Mouse (Mus musculus): ENCODE results near the gene Gcc2.
"Not testable (repeated sequence)": the region's sequence is repeated elsewhere in the genome, so short reads cannot be mapped to it uniquely, and the experiment has no call there.

The Gcc2 gene

DNA sequence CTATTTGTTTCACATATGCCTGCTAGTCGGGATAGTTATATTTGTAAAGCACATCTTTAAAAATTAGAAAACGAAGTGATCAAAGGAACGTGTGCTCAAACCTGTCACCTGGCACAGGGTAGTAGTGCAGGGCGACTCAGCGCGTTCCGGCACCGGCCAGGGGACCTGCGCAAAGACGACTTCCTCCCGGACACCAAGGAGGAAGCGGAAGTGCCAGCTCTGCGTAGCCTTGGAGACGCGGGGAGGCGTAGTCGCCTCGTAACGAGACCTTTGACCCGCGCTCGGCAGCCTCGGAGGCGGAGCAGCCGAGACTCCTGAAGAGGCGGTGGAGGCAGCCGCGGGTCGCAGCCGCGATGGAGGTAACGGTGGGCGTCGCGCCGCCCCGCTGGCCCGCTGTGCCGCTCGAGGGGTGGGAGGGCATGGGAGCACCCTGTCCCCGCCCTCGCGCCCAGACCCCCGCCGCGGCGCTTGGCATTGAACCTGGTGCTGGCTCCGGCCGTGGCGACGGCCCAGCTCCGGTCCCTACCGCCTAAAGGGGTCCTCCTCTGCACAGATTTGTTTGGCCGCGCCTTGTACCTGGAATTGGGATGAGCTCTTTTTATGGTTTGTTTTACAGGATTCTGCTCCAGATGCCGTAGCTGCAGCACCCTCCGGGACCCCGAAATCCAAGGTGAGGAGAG, at the start of gene Gcc2:
TSS of gene Gcc2 (plus strand) at position 285 of the 680 bp plus-strand sequence.
- peak; percentile 84 for DNase-seq (ENCODE audit: low spot score)

DNA sequence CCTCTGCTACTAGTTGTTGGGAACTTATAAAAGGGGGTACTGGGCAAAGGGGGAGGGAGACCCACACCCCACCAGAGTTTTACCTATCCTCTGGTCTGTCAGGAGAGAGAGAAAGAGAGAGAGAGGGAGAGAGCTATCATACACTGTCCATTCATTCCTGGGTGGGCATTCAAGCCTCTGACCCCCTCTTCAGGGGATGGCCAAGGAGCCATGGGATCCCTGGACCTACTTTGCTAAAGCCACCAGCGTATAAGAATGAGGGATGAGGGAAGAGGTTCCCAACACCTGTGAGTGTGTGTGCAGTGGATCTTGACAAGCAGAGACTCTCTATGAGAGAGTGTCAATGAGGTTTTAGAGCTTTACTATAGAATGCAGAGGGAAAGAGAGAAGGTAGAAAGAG, 49.3 kb upstream of the Gcc2 start:
- no peak for DNase-seq (ENCODE audit: low spot score)

DNA sequence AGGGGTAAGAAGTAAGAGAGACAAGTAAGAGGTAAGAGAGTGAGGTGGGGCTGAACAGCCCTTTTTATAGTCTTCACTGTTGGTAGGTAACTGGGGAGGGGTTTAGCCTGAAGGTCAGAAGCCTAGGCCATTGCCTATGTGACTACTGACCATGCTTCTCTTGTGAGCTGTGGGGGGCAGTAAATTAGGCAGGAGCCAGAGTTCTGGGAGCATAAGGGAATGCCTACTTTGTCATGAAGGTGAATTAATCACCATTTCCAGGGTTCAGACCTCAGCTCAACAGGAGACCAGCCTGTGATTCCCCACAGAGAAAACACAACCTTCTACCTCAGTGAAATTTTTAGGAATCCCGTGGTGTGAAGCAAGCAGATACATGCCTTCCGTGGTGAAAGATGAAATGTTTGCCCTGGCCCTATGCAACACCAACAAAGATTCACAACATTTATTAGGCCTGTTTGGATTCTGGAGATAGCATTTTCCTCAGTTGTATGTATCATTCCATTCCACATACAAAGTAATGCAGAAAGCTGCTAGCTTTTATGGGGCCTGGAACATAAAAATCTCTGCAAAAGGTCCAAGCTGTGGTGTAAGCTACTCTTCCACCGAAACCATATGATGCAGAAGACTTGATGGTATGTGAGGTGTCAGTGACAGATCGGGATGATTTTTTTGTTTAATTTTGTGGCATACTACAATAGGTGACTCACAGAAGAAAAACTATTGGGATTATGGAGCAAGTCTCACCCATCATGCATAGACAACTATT, 48.5 kb upstream of the Gcc2 start:
- DNase-seq (ENCODE audit: low spot score) = no peak

- no peak for DNase-seq (ENCODE audit: low spot score)
These were observed 45.4 kb upstream of the Gcc2 start for GRCm38 (mm10) chr10:58209710-58210467.

DNA sequence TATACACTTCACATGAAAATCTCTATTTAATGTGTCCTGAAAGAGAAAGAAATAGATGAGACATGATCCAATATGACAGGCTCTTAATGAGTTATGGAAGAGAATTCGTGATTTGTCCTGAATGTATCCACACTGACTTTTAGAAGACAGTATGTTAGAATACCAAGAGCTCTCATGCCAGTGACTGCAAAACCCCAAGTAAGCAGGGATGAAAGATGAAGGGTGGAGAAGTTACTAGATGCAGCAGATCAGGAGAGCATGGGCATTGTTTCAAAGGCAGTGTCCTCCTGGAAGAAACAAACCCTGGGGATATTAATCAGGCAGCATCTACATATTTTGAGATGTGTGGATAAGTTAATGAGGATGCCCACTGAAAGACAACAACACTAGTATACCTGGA, 44.8 kb upstream of the Gcc2 start:
- DNase-seq (ENCODE audit: low spot score) = no peak

DNA sequence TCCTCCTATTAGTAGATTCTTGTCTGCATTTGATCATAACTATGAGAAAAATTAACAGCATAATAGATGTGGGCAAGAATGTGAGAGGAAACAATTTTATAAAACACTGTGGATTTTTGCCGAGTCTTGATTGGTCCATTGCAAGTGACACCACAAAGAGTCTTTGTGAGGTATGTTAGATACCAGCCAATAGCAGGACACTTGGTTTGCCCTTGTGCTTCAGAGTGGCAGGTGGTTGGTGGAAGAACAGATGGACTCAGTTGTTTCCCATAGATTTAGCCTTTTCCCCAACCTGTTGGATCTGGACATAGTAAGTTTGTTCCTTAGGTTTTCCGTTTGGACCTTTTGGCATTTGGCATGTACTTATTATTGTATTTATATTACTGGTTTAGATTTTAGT, 44.1 kb upstream of the Gcc2 start:
- DNase-seq (ENCODE audit: low spot score) = no peak

- no peak for DNase-seq (ENCODE audit: low spot score)
These were observed 43.1 kb upstream of the Gcc2 start for GRCm38 (mm10) chr10:58212230-58212629.

GRCm38 (mm10) chr10:58214497-58214896, 40.8 kb upstream of the Gcc2 start:
- DNase-seq (ENCODE audit: low spot score) = no peak

- DNase-seq (ENCODE audit: low spot score) = no peak
These were observed 40.4 kb upstream of the Gcc2 start for GRCm38 (mm10) chr10:58214934-58215333.

GRCm38 (mm10) chr10:58215353-58215752, 39.9 kb upstream of the Gcc2 start:
- DNase-seq (ENCODE audit: low spot score) = no peak

GRCm38 (mm10) chr10:58217366-58217765, 37.9 kb upstream of the Gcc2 start:
- no peak for DNase-seq (ENCODE audit: low spot score)

GRCm38 (mm10) chr10:58220726-58221125, 34.6 kb upstream of the Gcc2 start:
- DNase-seq (ENCODE audit: low spot score) = no peak

DNA sequence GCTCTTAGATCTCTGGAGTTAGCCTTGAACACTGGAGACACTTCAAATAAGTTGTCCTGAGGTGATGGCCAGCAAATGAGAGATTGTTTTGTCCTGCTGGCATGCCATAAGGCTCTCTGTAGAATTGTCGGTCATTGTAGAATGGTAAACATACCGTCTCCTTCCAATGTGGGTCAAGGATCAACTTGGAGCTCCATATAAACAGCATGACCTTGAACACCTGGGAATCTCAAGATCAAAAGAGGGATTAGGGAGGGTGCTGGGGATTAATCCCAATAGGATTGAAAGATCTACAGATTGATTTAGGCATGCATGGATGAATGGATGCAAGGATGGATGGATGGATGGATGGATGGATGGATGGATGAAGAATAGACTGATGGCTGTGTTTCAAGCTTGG, 33.7 kb upstream of the Gcc2 start:
- peak; percentile 12 for DNase-seq (ENCODE audit: low spot score)

- not testable (repeated sequence) for DNase-seq (ENCODE audit: low spot score)
These were observed 32.1 kb upstream of the Gcc2 start for GRCm38 (mm10) chr10:58223161-58223560.

GRCm38 (mm10) chr10:58223972-58224805, 31.1 kb upstream of the Gcc2 start:
- peak; percentile 42 for DNase-seq (ENCODE audit: low spot score)

GRCm38 (mm10) chr10:58224827-58225785, 30.2 kb upstream of the Gcc2 start, which contains the start of gene AW822073:
AW822073 (minus strand) TSS chr10:58224930.
- peak; percentile 27 for DNase-seq (ENCODE audit: low spot score)

DNA sequence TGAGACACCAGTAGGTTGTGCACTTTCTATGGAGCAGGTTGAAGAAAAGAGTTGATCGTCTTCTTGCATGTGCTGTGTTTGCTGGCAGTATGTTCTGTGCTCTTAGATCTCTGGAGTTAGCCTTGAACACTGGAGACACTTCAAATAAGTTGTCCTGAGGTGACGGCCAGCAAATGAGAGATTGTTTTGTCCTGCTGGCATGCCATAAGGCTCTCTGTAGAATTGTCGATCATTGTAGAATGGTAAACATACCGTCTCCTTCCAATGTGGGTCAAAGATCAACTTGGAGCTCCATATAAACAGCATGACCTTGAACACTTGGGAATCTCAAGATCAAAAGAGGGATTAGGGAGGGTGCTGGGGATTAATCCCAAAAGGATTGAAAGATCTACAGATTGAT, 28.9 kb upstream of the Gcc2 start:
- peak; percentile 19 for DNase-seq (ENCODE audit: low spot score)

- DNase-seq (ENCODE audit: low spot score) = peak; percentile 26
These were observed 27.5 kb upstream of the Gcc2 start for GRCm38 (mm10) chr10:58227798-58228197.

DNA sequence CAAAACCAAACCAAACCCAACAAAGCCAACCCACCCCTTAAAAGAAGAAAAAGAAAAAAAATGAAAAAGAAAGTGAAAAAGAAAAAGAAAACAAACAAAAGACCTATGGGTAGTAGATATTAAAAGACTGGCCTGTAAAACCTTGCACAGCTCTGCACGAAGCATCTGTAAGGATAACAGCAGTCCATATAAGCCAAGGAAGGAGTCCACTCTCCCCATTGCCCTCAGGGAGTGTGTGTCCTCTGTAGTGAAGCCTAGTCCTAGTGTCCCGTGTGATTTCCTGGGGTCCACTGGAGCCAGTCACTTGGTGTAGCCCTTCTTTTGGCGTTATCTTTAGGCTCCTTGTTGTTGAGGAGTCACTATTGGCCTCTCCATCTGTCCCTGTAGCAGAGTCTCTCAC, 25.3 kb upstream of the Gcc2 start:
- not testable (repeated sequence) for DNase-seq (ENCODE audit: low spot score)

DNA sequence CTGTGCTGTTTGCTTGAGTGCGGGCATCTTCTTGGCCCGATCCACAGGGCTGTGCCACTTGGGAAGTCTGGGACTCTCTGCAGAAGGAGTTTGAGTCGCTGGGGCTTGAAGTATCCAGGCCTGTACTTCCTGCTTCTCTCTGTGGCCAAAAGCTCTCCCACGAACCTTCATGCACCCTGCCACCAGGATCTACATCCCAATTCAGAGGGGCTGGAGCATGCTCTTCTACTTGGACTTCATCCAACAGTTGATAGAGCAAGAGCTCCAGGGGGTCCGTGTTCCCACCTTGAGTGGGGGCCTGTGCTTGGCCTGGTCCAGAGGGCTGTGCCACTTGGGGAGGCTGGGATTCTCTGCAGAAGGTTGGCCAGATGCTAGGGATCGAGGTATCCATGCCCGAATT, 24.2 kb upstream of the Gcc2 start:
- DNase-seq (ENCODE audit: low spot score) = peak; percentile 27

Data from spleen, adult 12 weeks (tissue).